Mouse (Mus musculus) granulocyte monocyte progenitor cell, adult 5-6 weeks (primary cell): ENCODE results near the gene Pramef8. TPM values are rescaled to one million over a fixed set of nuclear protein-coding genes. Genes with fewer than 3 reads are reported as not detected.
"Not testable (repeated sequence)": the region's sequence is repeated elsewhere in the genome, so short reads cannot be mapped to it uniquely, and the experiment has no call there.

Experiments used
- ATAC-seq: replicated peaks from 2 replicates; pipeline ENCODE4 v1.8.0; 2016; ENCODE audit warnings: mild to moderate bottlenecking, moderate TSS enrichment, inconsistent platforms; ENCODE audit not compliant: poor library complexity, severe bottlenecking
- total RNA-seq, 2 experiments: library from RNA; stranded (forward) in 1 of 2; stranded (reverse) in 1 of 2; fragments of 200-712, 200-1000 nt in 1 of 2; fragments of >200 nt in 1 of 2; fragmentation: Nextera tagmentation in 1 of 2; gene quantifications; 2 replicates each; pipeline ENCODE4 v1.2.3; 2014 to 2017

Pramef8 gene
- total RNA-seq (2014; fragmentation: Nextera tagmentation) (13.9 and 15.5 TPM in 2 replicates), total RNA-seq (2017) (8.5 and 10.4 TPM in 2 replicates)

DNA sequence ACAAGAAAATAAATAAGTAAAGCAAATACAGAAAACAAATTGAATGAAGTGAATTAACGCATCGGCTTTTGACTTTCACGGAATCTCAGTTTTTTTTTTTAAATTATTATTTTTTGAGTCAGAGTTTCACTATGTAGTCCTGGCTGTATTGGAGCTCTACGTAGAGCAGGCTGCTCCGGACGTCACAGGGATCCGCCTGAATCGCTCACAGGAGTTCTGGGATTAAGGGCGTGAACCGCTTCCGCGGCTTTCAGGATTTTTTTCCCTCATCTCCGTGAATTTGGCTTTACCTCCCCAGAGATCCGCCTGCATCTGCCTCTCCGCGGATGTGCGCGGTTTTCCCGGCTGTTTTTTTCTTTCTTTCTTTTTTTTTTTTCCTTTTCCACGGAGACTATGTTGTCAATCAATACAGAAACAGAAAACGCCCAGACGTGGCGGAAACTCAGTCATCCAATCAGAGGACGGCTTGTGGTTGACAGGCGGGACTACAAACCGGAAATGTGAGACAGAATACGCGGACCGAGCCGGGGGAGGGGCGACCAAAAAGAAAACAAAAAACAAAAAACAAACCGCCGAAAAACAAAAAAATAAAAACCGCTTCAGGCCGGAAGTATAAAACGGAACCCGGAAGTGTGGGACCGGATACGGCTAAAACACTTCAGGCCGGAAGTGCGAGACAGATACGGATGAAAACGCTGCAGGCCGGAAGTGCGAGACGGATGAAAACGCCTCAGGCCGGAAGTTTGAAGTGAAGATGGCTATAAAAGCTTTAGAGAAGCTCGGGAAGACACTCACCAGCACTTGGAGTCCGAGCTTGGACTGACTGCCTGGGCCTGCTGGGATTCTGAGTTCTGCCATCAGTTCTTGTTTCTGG, at the start of gene Pramef8:
Gene Pramef8 (plus strand): TSS at position 208 of the 874 bp plus-strand sequence.
- ATAC-seq: peak; percentile 93

DNA sequence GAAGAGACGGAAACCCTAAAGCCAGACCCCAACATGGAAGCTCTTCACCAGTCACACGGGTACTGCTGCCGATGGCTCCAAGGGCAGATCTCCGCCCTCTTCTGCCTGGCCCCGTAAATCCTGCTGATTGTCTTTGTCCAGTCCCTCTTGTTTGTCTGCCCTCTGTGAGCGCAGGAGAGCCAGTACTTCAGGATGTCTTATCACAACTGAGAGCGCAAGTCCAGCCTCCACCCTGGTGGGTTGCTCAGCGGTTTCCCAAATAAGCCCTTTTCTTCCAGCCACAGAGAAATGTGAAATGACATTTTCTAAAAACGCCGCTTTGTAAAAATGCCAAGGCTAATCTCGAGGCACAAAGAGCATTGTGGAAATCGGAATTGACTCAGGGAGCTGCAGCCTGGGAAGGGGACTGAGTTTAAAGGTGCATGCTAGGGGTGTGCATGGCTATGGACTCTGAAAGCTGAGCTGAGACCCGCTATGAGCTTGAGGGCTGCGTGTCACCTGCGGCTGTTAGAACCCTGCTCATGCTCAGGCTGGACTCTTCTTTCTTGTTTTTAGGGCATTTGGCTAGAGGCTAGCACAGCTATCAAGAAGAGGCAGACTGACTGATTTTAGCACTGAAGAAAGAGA, 45.7 kb upstream of the Pramef8 start:
- ATAC-seq: no peak

DNA sequence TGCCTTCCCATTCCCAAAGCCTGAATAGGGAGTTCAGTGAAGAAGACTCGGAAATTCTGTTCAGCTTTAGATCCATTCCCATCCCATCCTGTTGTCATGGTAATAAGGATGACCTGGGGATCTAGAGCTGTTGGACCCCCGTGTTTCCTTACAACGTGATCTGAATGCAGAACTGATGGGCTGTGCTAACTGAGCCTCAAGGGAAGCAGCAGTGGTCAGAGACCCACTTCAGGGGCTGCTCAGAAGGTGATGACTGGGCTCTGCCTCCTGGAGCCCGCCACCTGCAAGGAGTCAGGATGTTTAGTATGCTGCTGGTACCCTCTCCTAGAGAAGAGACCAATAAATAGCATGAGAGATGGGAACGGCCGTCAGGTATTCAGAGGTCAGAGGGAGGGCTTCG, 32.7 kb upstream of the Pramef8 start:
- no peak for ATAC-seq

DNA sequence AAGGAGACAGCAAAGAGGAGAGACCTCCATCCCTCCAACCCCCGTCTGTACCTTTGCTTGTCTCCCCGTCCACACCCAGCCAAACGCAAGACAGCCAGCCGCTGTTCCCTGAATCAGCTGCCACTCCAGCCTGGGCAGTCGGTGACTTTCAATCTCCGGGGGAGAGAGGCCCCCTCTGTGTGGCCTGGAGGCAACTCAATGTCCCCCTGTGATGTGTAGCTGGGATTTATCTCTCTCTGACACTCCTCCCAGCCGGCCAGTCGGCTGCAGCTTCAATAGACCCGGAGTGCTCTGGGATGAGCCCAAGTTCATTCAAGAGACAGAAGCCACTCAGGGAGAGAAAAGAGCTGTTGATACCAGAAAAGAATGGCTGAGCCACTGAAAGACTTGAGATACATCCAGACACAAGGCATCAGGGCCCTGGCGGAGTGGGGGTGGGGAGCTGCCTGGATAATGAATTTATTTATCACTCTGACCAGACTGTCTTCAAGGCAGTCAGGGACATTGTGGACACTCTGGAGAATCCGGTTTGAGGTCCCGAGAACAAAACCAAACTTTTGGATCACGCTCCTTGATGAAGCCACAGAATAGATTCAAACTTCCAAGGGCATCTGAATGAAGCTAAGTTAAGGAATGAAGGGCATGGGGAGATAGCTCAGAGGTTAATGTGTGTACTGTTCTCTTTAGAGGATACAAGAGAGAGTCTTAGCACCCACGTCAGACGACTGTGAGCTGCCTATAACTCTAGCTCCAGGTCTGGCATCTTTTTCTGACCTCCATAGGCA, 32.1 kb upstream of the Pramef8 start:
- ATAC-seq: no peak

DNA sequence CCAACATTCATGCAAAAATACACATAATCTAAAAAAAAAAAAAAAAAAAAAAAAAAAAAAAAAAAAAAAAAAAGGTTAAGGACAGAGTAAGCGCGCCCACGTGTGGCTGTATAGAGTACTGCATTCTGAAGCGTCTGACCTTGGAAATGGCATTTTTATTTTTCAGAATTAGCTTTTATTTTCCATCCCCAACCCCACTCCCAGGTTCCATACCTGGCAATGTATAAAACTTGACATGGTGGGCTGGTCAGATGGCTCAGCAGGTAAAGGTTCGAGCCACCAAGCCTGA, 31.6 kb upstream of the Pramef8 start:
- ATAC-seq: peak; percentile 65; the same call in 1 of the 2 replicates

DNA sequence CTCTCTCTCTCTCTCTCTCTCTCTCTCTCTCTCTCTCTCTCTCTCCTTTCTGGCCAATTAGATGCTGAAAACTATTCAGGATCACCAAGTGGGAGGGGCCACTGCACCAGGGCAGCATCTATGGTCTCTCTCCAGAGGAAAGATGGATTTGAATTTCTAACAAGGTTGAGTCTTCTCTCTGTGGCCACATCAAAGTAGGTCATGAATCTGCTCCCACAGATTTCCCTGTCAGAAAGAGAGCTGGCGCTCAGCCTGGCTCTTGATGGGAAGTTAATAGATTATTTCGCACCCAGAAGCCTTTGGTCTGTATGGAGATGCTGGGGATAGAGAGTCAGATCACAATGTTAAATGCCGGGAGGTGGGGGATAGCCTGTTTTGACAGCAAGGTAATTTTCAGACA, 30.1 kb upstream of the Pramef8 start:
- ATAC-seq: no peak

DNA sequence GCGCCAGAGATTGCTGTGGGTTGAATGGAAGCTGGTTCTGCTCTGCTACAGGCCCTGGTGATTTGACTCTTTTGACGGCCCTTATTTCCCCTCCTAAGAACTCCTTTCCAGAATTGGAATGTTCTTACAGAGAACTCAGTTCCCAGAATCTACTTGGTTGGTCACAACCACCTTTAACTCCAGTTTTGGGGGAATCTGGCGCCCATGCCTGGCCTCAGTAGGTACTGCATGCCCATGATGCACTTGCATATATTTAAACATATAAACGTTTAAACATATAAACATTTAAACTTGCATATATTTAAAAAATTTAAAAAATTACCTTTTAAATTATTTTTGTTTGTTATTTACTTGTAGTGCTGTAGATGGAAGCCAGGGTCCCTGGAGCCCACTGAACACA, 28.6 kb upstream of the Pramef8 start:
- 0 out of 2 replicates have a peak, but pooled peaks have one; percentile 38 for ATAC-seq

- peak; percentile 95 for ATAC-seq
These were observed 23.1 kb upstream of the Pramef8 start for GRCm38 (mm10) chr4:143388955-143389702.

DNA sequence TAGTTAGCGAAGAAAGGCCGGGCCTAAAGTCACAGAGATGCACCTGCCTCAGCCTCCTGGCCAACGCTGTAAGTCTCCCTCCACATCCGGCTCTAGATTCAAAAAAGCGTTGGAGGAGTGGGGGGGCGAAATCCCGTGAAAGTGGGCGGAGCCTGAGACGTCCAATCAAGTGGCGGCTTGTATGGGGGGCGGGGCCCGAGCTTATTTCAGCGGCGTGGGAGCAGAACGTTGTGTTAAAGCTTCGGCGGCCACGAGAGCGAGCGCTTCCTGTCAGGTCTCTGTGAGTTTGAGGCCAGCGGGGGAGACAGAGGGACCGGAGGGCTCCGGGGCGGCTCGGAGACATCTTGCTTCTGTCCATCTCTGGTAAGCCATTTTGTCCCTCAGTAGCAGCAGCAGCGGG, 18.0 kb upstream of the Pramef8 start, which contains the start of gene Pramel1:
Gene Pramel1 (plus strand): TSS at position 248 of the 400 bp plus-strand sequence.
- ATAC-seq: no peak

- ATAC-seq: 0 out of 2 replicates have a peak, but pooled peaks have one; percentile 15
These were observed 534 bp upstream of the Pramef8 start for GRCm38 (mm10) chr4:143411566-143412218.

DNA sequence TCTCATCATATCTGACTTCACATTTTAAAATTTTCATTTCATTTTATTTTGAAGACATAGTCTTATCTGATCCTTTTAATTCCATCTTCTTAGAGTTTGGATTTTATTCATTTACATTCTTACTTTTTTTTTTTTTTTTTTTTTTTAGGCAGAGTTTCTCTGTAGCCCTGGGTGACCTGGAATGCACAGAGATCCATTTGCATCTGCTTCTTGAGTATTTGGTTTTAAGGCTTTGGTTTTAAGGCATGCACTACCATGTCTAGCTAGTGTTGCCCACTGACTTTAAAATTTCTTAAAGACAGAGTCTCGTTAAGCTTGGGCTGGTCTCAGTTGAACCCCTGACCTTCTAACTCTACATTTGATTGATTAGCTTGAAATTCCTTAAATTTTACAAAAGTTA, 1.4 kb downstream of the Pramef8 start:
- no peak for ATAC-seq

DNA sequence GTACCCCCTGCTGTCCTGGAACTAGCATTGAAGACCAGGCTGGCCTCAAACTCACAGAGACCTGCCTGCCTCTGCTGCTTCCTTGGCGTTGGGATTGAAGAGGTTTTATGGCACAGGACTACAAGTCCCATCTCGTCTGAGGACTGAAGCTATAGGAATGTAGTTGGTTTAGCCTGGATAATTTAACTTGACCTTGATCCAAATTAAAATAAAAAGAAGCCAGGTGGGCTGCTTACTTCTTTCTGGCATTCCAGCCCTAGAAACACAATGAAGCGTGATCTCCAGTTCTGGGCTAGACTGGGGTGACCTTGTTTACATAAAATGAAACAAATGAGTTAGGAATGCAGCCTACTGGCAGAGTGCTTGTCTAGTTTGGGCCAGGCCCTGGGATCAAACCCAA, 1.9 kb downstream of the Pramef8 start:
- ATAC-seq: no peak

- not testable (repeated sequence) for ATAC-seq
These were observed 14.5 kb downstream of the Pramef8 start for GRCm38 (mm10) chr4:143426770-143427169.

- ATAC-seq: no peak
These were observed 38.0 kb downstream of the Pramef8 start, which contains the start of gene Oog4 for GRCm38 (mm10) chr4:143450224-143450623. Oog4 (minus strand) TSS chr4:143450324.

Other genes starting within 250 kb of the Pramef8 start
- gene Prdm2, start 199.4 kb upstream of the Pramef8 start, total RNA-seq (2014; fragmentation: Nextera tagmentation): 20.5 and 27.8 TPM in 2 replicates
- 11.0 and 12.4 TPM in 2 replicates for gene Prdm2, start 199.4 kb upstream of the Pramef8 start, total RNA-seq (2017)
- gene Pdpn, start 112.9 kb upstream of the Pramef8 start, total RNA-seq (2014; fragmentation: Nextera tagmentation): not detected in 2 replicates
- gene Pdpn, start 112.9 kb upstream of the Pramef8 start, total RNA-seq (2017): not detected in 2 replicates
- not detected in 2 replicates for gene Lrrc38, start 62.7 kb upstream of the Pramef8 start, total RNA-seq (2014; fragmentation: Nextera tagmentation)
- gene Lrrc38, start 62.7 kb upstream of the Pramef8 start, total RNA-seq (2017): not detected in 2 replicates
- not detected in 2 replicates for gene Pramel1, start 18.0 kb upstream of the Pramef8 start, total RNA-seq (2014; fragmentation: Nextera tagmentation)
- gene Pramel1, start 18.0 kb upstream of the Pramef8 start, total RNA-seq (2017): not detected in 2 replicates
- not detected in 2 replicates for gene Oog4, start 37.9 kb downstream of the Pramef8 start, total RNA-seq (2014; fragmentation: Nextera tagmentation)
- not detected in 2 replicates for gene Oog4, start 37.9 kb downstream of the Pramef8 start, total RNA-seq (2017)
- not detected in 2 replicates for gene Gm13043, start 98.9 kb downstream of the Pramef8 start, total RNA-seq (2014; fragmentation: Nextera tagmentation)
- gene Gm13043, start 98.9 kb downstream of the Pramef8 start, total RNA-seq (2017): not detected in 2 replicates
- gene Gm13040, start 123.5 kb downstream of the Pramef8 start, total RNA-seq (2014; fragmentation: Nextera tagmentation): not detected in 2 replicates
- not detected in 2 replicates for gene Gm13040, start 123.5 kb downstream of the Pramef8 start, total RNA-seq (2017)
- not detected in 2 replicates for gene BC080695, start 139.3 kb downstream of the Pramef8 start, total RNA-seq (2014; fragmentation: Nextera tagmentation)
- gene BC080695, start 139.3 kb downstream of the Pramef8 start, total RNA-seq (2017): not detected in 2 replicates
- gene Gm13057, start 139.3 kb downstream of the Pramef8 start, total RNA-seq (2014; fragmentation: Nextera tagmentation): not detected in 2 replicates
- not detected in 2 replicates for gene Gm13057, start 139.3 kb downstream of the Pramef8 start, total RNA-seq (2017)
- not detected in 2 replicates for gene Gm13083, start 202.6 kb downstream of the Pramef8 start, total RNA-seq (2014; fragmentation: Nextera tagmentation)
- gene Gm13083, start 202.6 kb downstream of the Pramef8 start, total RNA-seq (2017): not detected in 2 replicates
- not detected in 2 replicates for gene Gm13088, start 244.8 kb downstream of the Pramef8 start, total RNA-seq (2014; fragmentation: Nextera tagmentation)
- gene Gm13088, start 244.8 kb downstream of the Pramef8 start, total RNA-seq (2017): not detected in 2 replicates